Mouse (Mus musculus) T-helper 2 cell (primary cell): ENCODE results near the gene Ivns1abp.
"Not testable (repeated sequence)": the region's sequence is repeated elsewhere in the genome, so short reads cannot be mapped to it uniquely, and the experiment has no call there.

ENCODE experiments used
- in situ Hi-C: fragments of 300-600 bp; cut with MboI, MseI; formaldehyde crosslinking; loops from one replicate; pipeline ENCODE4 v1.15.1; 2025; ENCODE audit warnings: high pct_unique_total_duplicates

Gene Ivns1abp

DNA sequence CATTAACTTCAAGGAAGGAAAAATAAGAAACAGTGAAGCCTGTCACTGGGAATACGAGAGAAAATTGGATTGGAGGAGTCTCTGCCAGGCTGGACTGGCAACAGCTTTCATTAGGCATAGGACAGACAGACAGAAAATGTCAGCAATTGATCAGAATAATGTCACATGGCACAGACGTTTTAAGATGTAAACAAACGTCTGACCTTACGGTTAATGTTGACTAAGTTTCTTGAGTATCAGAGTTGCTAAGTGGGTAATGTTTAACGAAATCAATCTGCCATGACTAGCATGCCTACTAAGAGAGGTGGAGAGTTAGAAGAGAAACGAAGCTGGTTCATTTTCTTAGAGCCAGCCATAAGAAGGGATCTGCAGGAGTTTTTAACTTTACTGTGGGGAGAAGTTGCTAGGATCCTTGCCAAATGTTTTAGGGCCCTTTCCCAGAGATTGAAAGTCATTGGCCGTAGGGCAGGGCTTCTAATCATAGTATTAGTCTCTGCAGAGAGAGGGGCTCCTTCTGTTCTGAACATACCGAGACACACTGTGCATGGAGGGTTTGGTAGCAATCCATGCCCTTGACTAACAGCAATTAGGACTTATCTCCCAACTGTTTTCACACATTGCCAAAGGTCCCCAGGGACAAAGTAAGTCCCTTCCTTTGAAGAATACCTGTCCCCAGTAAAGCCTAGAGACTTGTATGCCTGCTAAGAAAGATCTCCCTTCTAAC, 2.8 kb upstream of the Ivns1abp start:
- in situ Hi-C loops, result loop anchor here (5.0 kb wide), 1 partner anchor 259 kb away; no protein-coding TSS in a partner anchor

DNA sequence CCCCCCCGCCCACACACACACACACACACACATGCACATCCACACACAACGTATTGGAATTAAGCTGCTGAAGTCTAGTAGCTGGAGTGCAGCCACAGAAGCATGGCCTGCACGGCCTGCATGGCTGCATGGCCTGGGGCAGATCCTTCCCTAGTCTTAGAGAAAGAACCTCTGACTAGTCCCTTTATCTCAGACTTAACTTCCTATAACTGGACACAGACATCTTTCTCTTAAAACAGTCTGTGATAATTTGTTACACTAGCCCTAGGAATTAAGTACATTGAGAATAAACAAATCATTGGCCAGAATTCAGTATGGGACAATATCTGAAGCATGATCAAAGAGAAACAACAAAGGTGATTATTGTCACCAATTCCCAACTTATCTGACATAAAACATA, 2.0 kb upstream of the Ivns1abp start:
- in situ Hi-C loops, result loop anchor here (5.0 kb wide), 1 partner anchor 260 kb away; no protein-coding TSS in a partner anchor

- in situ Hi-C loops, result loop anchor here (5.0 kb wide), 1 partner anchor 261 kb away; no protein-coding TSS in a partner anchor
Observed at GRCm38 (mm10) chr1:151342968-151343367, 1.3 kb upstream of the Ivns1abp start.

DNA sequence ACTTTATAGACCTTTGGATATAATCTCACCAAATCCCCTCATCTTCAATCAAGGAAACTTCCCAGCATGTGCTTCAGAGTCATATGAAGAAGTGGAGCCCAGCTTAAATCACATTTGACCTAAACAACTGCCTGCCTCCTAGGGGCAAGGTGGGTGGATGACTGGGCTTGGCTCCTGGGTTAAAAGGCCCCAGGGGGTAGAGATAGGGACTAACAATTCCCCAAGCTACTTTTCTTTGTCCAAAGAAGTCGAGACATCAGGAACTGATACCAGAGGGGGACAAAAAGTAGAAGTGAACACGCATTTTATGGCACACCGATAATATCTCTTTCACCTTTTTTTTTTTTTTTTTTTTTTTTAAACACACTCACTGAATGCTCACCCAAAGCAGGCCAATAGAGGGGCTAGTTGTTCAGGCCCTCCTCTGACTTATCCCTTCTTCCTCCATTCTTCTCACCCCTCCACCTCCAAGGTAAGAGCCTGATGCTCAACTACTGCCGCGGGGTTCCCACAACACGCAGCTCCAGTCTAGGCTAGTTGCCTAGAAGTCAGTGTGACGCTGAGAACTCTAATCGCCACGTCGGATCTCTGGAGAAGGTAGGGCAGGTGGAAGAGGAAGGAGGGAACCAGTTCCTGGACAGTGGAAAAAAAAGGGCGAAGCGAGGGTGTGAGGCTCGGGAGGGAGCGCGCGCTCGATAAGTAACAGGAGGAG, 550 bp upstream of the Ivns1abp start:
- in situ Hi-C loops, result loop anchor here (5.0 kb wide), 1 partner anchor 261 kb away; no protein-coding TSS in a partner anchor

- in situ Hi-C loops, result no loop called here
Observed at GRCm38 (mm10) chr1:151345109-151345862, 1.0 kb downstream of the Ivns1abp start.

- in situ Hi-C loops, result no loop called here
Observed at GRCm38 (mm10) chr1:151345863-151346195, 1.6 kb downstream of the Ivns1abp start.

DNA sequence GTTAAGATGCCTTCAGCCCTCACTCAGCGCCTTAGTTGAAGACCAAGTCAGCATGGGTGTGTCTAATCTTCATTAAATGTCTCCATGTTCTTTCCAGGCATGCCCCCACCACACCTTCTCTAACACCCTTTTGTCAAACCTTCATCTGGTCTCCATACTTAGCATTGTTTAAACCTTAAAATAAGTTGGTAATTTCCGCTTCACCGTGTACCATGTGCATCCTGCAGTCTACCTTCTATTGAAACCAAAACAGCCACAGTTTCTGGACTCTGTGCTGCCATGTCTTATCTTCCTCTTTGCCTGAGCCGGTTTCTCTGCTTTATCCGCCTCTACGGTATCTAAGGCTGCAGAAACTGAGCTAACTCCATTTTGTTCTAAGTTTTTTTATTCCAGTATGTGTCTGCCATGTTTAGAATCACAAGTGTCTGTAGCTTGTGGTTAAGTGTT, 2.4 kb downstream of the Ivns1abp start:
- in situ Hi-C loops, result no loop called here

- in situ Hi-C loops, result not testable (repeated sequence)
Observed at GRCm38 (mm10) chr1:151348293-151348692, 4.0 kb downstream of the Ivns1abp start.

DNA sequence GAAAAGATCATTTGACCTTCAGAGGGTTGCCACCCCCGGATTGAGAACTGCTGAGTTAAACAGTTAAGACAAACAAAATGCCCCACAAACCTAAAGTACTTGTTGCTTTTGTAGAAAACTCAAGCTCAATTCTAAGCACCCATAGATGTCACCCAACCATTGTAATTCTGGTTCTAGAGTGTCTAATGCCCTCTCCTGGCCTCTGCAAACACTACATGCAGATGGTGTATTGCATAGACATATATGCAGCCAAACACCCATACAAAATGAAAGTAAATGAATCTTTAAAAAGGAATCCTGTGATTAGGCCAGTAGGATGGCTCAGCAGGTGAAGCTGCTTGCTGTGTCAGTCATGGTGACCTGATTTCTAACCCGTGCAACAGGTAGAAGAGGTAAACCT, 8.6 kb downstream of the Ivns1abp start:
- in situ Hi-C loops, result loop anchor here (10.0 kb wide), 1 partner anchor 938 kb away; no protein-coding TSS in a partner anchor

- in situ Hi-C loops, result loop anchor here (10.0 kb wide), 1 partner anchor 941 kb away; no protein-coding TSS in a partner anchor
Observed at GRCm38 (mm10) chr1:151355994-151356393, 11.7 kb downstream of the Ivns1abp start.

DNA sequence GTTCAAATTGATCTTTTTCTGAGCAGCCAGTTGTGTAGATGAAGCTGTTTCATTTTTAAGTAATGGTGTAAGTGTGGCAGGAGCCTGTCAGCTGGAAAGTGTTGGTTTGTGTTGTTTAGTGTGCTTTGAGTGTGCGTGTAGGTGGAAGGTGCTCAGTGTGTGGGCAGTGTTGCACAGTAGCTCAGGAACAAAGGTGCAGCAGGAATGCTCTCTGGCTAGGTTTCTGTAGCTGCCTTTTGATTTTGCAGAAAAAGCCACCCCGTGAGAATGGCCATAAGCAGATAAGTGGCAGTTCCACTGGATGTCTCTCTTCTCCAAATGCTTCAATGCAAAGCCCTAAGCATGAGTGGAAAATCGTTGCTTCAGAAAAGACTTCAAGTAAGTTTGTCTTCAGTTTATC, 15.1 kb downstream of the Ivns1abp start:
- in situ Hi-C loops, result loop anchor here (10.0 kb wide), 1 partner anchor 945 kb away; no protein-coding TSS in a partner anchor

GRCm38 (mm10) chr1:151366944-151367605, 22.8 kb downstream of the Ivns1abp start:
- in situ Hi-C loops, result no loop called here

GRCm38 (mm10) chr1:151367721-151368324, 23.5 kb downstream of the Ivns1abp start:
- in situ Hi-C loops, result no loop called here

DNA sequence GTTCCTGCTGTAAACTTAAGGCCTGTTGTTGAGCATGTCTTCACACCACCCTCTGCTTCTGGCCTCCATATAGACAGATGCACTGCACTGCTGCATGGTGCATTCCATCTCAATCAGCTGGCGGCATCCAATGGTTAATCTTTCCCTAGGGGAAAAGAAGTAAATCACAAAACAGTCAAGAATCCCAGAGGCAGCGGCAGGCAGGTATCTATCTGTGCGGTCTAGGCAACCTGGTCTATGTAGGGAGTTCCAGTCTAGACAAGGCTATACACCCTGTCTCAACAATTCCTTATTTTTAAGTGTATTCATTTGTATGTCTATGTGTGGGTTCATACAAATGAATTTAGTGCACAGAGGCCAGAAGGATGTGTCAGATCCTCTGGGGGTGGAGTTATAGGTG, 24.2 kb downstream of the Ivns1abp start:
- in situ Hi-C loops, result no loop called here

DNA sequence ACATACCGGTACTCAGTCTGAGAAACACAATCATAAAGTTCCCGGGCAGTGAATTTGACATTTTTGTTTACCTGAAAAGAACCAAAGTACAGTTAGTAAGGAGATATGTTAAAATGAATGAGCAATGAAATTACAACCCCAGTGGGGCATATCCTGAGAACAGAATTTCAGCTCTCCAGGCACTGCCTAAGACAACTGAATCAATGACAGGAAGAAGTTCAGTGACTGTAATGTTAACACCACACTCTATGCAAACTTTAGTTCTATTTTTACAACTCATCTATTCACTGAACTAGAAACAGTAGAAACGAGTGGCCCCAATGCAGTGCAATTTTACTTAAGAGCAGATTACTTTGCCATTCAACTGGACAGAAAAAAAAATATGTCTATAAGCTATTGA, 26.3 kb downstream of the Ivns1abp start:
- in situ Hi-C loops, result no loop called here

- in situ Hi-C loops, result no loop called here
Observed at GRCm38 (mm10) chr1:151371543-151371942, 27.3 kb downstream of the Ivns1abp start.

GRCm38 (mm10) chr1:151372823-151373222, 28.5 kb downstream of the Ivns1abp start:
- in situ Hi-C loops, result no loop called here

- in situ Hi-C loops, result no loop called here
Observed at GRCm38 (mm10) chr1:151377353-151377752, 33.1 kb downstream of the Ivns1abp start.

- in situ Hi-C loops, result no loop called here
Observed at GRCm38 (mm10) chr1:151390029-151390428, 45.8 kb downstream of the Ivns1abp start.

- in situ Hi-C loops, result no loop called here
Observed at GRCm38 (mm10) chr1:151409827-151410226, 65.5 kb downstream of the Ivns1abp start.
